ENCODE assay signal across 28 mouse cellular contexts in genomic region chr4:49238111-49238510, GRCm38 (mm10).
"Had no signal": no experiment of that assay in that cellular context is flagged by ENCODE, and none has a peak within 500 bp of the region (broad histone marks: within the 10 kb centered on the region; RNA-seq: fewer than 3 reads in every experiment).

No protein-coding gene starts in this region.

- H3K27ac ChIP-seq: embryonic facial prominence, embryonic 12.5 days; embryonic facial prominence, embryonic 13.5 days; forebrain, embryonic 10.5 days; forebrain, embryonic 12.5 days; forebrain, embryonic 13.5 days; forebrain, embryonic 15.5 days; gastrocnemius, adult 2 months; heart, adult 2 months had no signal

- ATAC-seq: forebrain, embryonic 13.5 days; forebrain, embryonic 14.5 days; forebrain, embryonic 15.5 days; forebrain, embryonic 16.5 days; forebrain, postnatal 0 days had no signal

- H3K9ac ChIP-seq: embryonic facial prominence, embryonic 12.5 days; embryonic facial prominence, embryonic 13.5 days; forebrain, embryonic 12.5 days; forebrain, embryonic 13.5 days; forebrain, embryonic 15.5 days; forebrain, postnatal 0 days had no signal

- H3K4me2 ChIP-seq: embryonic facial prominence, embryonic 12.5 days; embryonic facial prominence, embryonic 13.5 days; forebrain, embryonic 12.5 days; forebrain, embryonic 13.5 days; forebrain, embryonic 15.5 days had no signal

- H3K9me3 ChIP-seq: embryonic facial prominence, embryonic 12.5 days; embryonic facial prominence, embryonic 13.5 days; forebrain, embryonic 10.5 days; forebrain, embryonic 12.5 days; forebrain, embryonic 13.5 days; forebrain, embryonic 15.5 days had no signal

- H3K4me1 ChIP-seq: embryonic facial prominence, embryonic 12.5 days; embryonic facial prominence, embryonic 13.5 days had no signal

- DNase-seq: cerebellum, adult 18-20 months; cerebellum, adult 2 months; cerebellum, adult 8-10 months; cerebellum, adult 9-10 months; cerebellum, adult 9-11 months; cerebellum, postnatal 10 days; cerebellum, postnatal 14 days; cerebellum, postnatal 25 days; cerebellum, postnatal 36 days; embryo, embryonic 11 days; forebrain, postnatal 0 days; gastrocnemius, adult 2 months; gastrocnemius, postnatal 10 days; gastrocnemius, postnatal 14 days; gastrocnemius, postnatal 25 days; gastrocnemius, postnatal 36 days; heart, adult 11 months; heart, adult 18-20 months; heart, adult 2 months had no signal

- H3K36me3 ChIP-seq: embryonic facial prominence, embryonic 12.5 days; embryonic facial prominence, embryonic 13.5 days; forebrain, embryonic 10.5 days; forebrain, embryonic 12.5 days; forebrain, embryonic 15.5 days had no signal

- H3K27me3 ChIP-seq: embryonic facial prominence, embryonic 12.5 days; embryonic facial prominence, embryonic 13.5 days; forebrain, embryonic 12.5 days; forebrain, embryonic 13.5 days; forebrain, embryonic 15.5 days had no signal

- H3K4me3 ChIP-seq: embryonic facial prominence, embryonic 12.5 days; embryonic facial prominence, embryonic 13.5 days; erythroblast, embryonic 14.5 days; forebrain, embryonic 10.5 days; forebrain, embryonic 12.5 days; forebrain, embryonic 13.5 days; forebrain, embryonic 15.5 days; gastrocnemius, adult 2 months; heart, adult 2 months had no signal
